Mouse (Mus musculus) kidney, postnatal 0 days (tissue): ENCODE measurements around the gene Tgif1. TPM values are rescaled to one million over a fixed set of nuclear protein-coding genes. Genes with fewer than 3 reads are reported as not detected.

Experiments used
- ATAC-seq: fragments of 200-750 bp; cut with Nextera tagmentation; replicated peaks from 2 replicates; pipeline ENCODE4 v1.8.0; 2017; ENCODE audit warnings: low read depth, moderate number of reproducible peaks, moderate TSS enrichment, moderate library complexity; ENCODE audit not compliant: low FRiP score
- DNase-seq: peaks from one replicate; pipeline ENCODE4 v3.0.0-alpha.2; 2016; ENCODE audit warnings: low spot score
- H3K27ac ChIP-seq: fragments of 300-500 bp; sonication (generic); 2 replicates; pipeline ENCODE4 v1.5.1; 2014; ENCODE audit warnings: mild to moderate bottlenecking
- H3K27me3 ChIP-seq: fragments of 300-500 bp; sonication (generic); 2 replicates; pipeline ENCODE4 v1.6.1; 2014; ENCODE audit warnings: low read length, mixed read lengths; ENCODE audit not compliant: insufficient read depth
- H3K36me3 ChIP-seq: fragments of 300-500 bp; sonication (generic); 2 replicates; pipeline ENCODE4 v1.6.1; 2014; ENCODE audit warnings: low read length, mixed read lengths; ENCODE audit not compliant: insufficient read depth
- H3K4me1 ChIP-seq: fragments of 300-500 bp; sonication (generic); replicated peaks from 2 replicates; pipeline ENCODE4 v1.6.1; 2014; ENCODE audit warnings: antibody characterized with exemption, low read length, mixed read lengths; ENCODE audit not compliant: insufficient read depth
- H3K4me2 ChIP-seq: fragments of 300-500 bp; sonication (generic); 2 replicates; pipeline ENCODE4 v1.6.1; 2014; ENCODE audit warnings: mild to moderate bottlenecking, low read length, moderate library complexity, mixed read lengths
- H3K4me3 ChIP-seq: fragments of 300-500 bp; sonication (generic); replicated peaks from 2 replicates; pipeline ENCODE4 v1.5.1; 2014; ENCODE audit warnings: low read depth, low read length
- H3K9ac ChIP-seq: fragments of 300-500 bp; sonication (generic); 2 replicates; pipeline ENCODE4 v1.6.1; 2014; ENCODE audit warnings: low read depth, low read length
- H3K9me3 ChIP-seq: fragments of 300-500 bp; sonication (generic); replicated peaks from 2 replicates; pipeline ENCODE4 v1.6.1; 2016; ENCODE audit warnings: low read length, inconsistent platforms, mixed read lengths
- CTCF ChIP-seq: IDR thresholded peaks from 2 replicates; pipeline ENCODE4 v1.5.1; 2016; ENCODE audit warnings: antibody characterized with exemption, low read depth, mild to moderate bottlenecking, moderate library complexity
- WGBS: fragments of 180-500 bp; shearing (Covaris S2); extraction: QIAGEN DNeasy Blood & Tissue Kit; methylation state at CpG from one replicate; pipeline ENCODE4 v1.1.7; 2014; 5-methylcytosine and 5-hydroxymethylcytosine counted together
- microRNA counts: library from miRNA; unstranded; fragments of <30 nt; microRNA quantifications from one replicate; lab custom pipeline; 2015
- microRNA-seq: library from miRNA; unstranded; fragments of <30 nt; microRNA quantifications from one replicate; pipeline ENCODE4, GENCODE M21; 2016
- polyA plus RNA-seq: library from polyadenylated mRNA; unstranded; fragments of >200 nt; fragmentation: Nextera tagmentation; extraction: Ambion mirVana; gene quantifications from 2 replicates; pipeline ENCODE4 v1.2.1, GENCODE M21; 2015

Gene Tgif1
- polyA plus RNA-seq, 1 experiment from 2014 or later: 74.9 TPM

GRCm38 (mm10) chr17:70795196-70795595 lies 58.1 kb downstream of the Tgif1 start:
- Histone ChIP-seq H3K4me3 (no peak overlapping the region), H3K9me3 (no peaks in the 10 kb centered on the region), H3K4me2 (no peak overlapping the region), H3K4me1 (0 out of 2 replicates have a peak, but pooled peaks cover 4% of the 10 kb centered on the region), H3K9ac (no peak overlapping the region), H3K27ac (no peak overlapping the region), H3K27me3 (no peaks in the 10 kb centered on the region), H3K36me3 (no peaks in the 10 kb centered on the region)
- 66% methylated on average over 4 of the region's 4 CpGs for WGBS
- DNase-seq (no peak), ATAC-seq (no peak)
- TF ChIP-seq CTCF: no peak

GRCm38 (mm10) chr17:70794722-70795121 lies 58.6 kb downstream of the Tgif1 start:
- Histone ChIP-seq H3K9me3 (no peaks in the 10 kb centered on the region), H3K27ac (no peak overlapping the region), H3K4me1 (0 out of 2 replicates have a peak, but pooled peaks cover 4% of the 10 kb centered on the region), H3K4me2 (peak overlapping the region; percentile 10; the same call in 1 of the 2 replicates), H3K9ac (0 out of 2 replicates have a peak overlapping the region, but pooled peaks have one; percentile 13), H3K4me3 (no peak overlapping the region), H3K36me3 (no peaks in the 10 kb centered on the region), H3K27me3 (no peaks in the 10 kb centered on the region)
- 44% methylated on average over 6 of the region's 6 CpGs for WGBS
- DNase-seq: no peak
- ATAC-seq: no peak; the same call in 1 of the 2 replicates
- TF ChIP-seq CTCF: no peak

GRCm38 (mm10) chr17:70794291-70794690 lies 59.1 kb downstream of the Tgif1 start:
- no peaks in the 10 kb centered on the region for H3K27me3 ChIP-seq
- H3K36me3 ChIP-seq: no peaks in the 10 kb centered on the region
- 0 out of 2 replicates have a peak overlapping the region, but pooled peaks have one; percentile 13 for H3K9ac ChIP-seq
- H3K4me1 ChIP-seq: 0 out of 2 replicates have a peak, but pooled peaks cover 4% of the 10 kb centered on the region
- peak overlapping the region; percentile 10; the same call in 1 of the 2 replicates for H3K4me2 ChIP-seq
- H3K9me3 ChIP-seq: no peaks in the 10 kb centered on the region
- H3K4me3 ChIP-seq: no peak overlapping the region
- DNase-seq (peak; percentile 84), ATAC-seq (peak; percentile 52)
- H3K27ac ChIP-seq: no peak overlapping the region
- no peak for TF ChIP-seq CTCF
- WGBS: 20% methylated on average over 7 of the region's 7 CpGs

MicroRNAs within 50 kb of the gene (microRNA counts, 519-probe panel; counts per million panel counts)
- 330 counts per million, percentile 68 among the panel's probes with 10 or more counts for microRNA mmu-miR-1195 (lab: Ali Mortazavi, UCI)

Small RNAs within 50 kb of the gene (microRNA-seq; reads per million reads assigned to microRNA genes)
- gene Mir1195: not detected

Other genes with a start within 250 kb of the Tgif1 start
- 2.8 and 3.0 TPM in 2 replicates for gene Myom1, start 149.1 kb upstream of the Tgif1 start, polyA plus RNA-seq
- 852 and 897 TPM in 2 replicates for gene Myl12a, start 149.3 kb upstream of the Tgif1 start, polyA plus RNA-seq